Mouse (Mus musculus) sigmoid colon, adult 10 weeks (tissue): ENCODE data around the gene Rhbdd3. TPM values are rescaled to one million over a fixed set of nuclear protein-coding genes. Genes with fewer than 3 reads are reported as not detected.

ENCODE experiments used
- polyA plus RNA-seq: library from polyadenylated mRNA; stranded (reverse); fragments of 350-450 nt; fragmentation: Illumina TruSeq; extraction: RNeasy Lipid Tissue Mini Kit (QIAGEN cat#74804); gene quantifications from one replicate; pipeline ENCODE4 v1.2.3, GENCODE M21; 2014; ENCODE audit warnings: low read depth, low replicate concordance

The Rhbdd3 gene
- polyA plus RNA-seq: 0.44 TPM

GRCm38 (mm10) chr11:5098736-5099542, at the start of gene Rhbdd3, which contains the start of gene Ewsr1:
Rhbdd3 (plus strand) TSS chr11:5098926.
Ewsr1 (minus strand) TSS chr11:5099266.

GRCm38 (mm10) chr11:5057856-5058641, 40.7 kb upstream of the Rhbdd3 start, which contains the start of gene Rasl10a:
Rasl10a (plus strand) TSS chr11:5058128.

GRCm38 (mm10) chr11:5065056-5065821, 33.5 kb upstream of the Rhbdd3 start, which contains the start of gene Gas2l1:
Gas2l1 (minus strand) TSS chr11:5065327.

GRCm38 (mm10) chr11:5151680-5152337, 53.1 kb downstream of the Rhbdd3 start, which contains the start of gene Emid1:
Emid1 (minus strand) TSS chr11:5152257.

Other genes with a start within 250 kb of the Rhbdd3 start
- 118 TPM for gene Nf2, start 249.4 kb upstream of the Rhbdd3 start, polyA plus RNA-seq
- gene Nipsnap1, start 225.0 kb upstream of the Rhbdd3 start, polyA plus RNA-seq: 40.5 TPM
- 8.1 TPM for gene Thoc5, start 203.6 kb upstream of the Rhbdd3 start, polyA plus RNA-seq
- gene Nefh, start 150.9 kb upstream of the Rhbdd3 start, polyA plus RNA-seq: 0.32 TPM
- 75.1 TPM for gene Ap1b1, start 112.1 kb upstream of the Rhbdd3 start, polyA plus RNA-seq
- not detected for gene Rasl10a, start 40.8 kb upstream of the Rhbdd3 start, polyA plus RNA-seq
- gene Gas2l1, start 33.6 kb upstream of the Rhbdd3 start, polyA plus RNA-seq: 3.5 TPM
- gene Ewsr1, start 340 bp downstream of the Rhbdd3 start, polyA plus RNA-seq: 377 TPM
- not detected for gene Emid1, start 53.3 kb downstream of the Rhbdd3 start, polyA plus RNA-seq
- gene Kremen1, start 162.6 kb downstream of the Rhbdd3 start, polyA plus RNA-seq: 4.6 TPM